Mouse (Mus musculus): Measurements from ENCODE around the gene Mtch2. TPM values are rescaled to one million over a fixed set of nuclear protein-coding genes. Genes with fewer than 3 reads are reported as not detected.
"Not testable (repeated sequence)": the region's sequence is repeated elsewhere in the genome, so short reads cannot be mapped to it uniquely, and the experiment has no call there.

The Mtch2 gene
- 100 to 1,000 TPM; 205 TPM for total RNA-seq (2021)

DNA sequence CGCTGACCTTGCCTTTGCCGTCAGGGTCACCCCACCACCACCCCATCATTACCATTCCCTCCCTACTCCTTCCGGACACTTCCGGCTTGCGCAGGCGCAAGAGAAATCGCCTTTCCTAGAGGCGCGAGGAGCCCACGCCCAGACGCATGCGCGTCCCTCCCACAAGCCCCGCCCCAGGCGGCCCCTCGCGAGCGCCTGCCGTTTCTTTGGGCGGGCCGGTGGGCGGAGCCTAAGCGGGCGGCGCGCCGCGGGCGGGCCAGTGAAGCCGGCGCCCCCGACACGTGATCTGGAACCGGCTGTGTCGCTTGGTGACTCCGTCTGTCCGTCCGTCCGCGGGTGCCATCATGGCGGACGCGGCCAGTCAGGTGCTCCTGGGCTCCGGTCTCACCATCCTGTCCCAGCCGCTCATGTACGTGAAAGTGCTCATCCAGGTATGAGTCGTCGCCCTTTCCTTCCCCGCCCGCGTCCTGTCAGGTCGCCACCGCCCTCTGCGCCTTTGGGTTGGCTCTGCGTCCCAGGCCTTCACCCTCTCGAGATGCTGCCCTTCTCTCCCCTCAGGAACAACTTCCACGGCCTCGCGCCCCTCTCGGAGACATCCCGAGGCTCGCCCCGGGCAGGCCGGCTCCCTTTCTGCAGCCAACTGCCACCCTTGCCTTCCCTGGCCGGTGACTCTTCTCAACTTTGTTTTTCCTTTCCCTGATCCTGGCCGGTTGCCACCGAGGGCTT, at the start of gene Mtch2:
TSS of gene Mtch2 (plus strand) at position 201 of the 726 bp plus-strand sequence.
- intact Hi-C loops (cut with DNase I): no loop called here
- peak; percentile 99 for DNase-seq

GRCm38 (mm10) chr2:90808241-90809126, 38.5 kb upstream of the Mtch2 start:
- no peak for DNase-seq
- intact Hi-C loops (cut with DNase I): no loop called here

DNA sequence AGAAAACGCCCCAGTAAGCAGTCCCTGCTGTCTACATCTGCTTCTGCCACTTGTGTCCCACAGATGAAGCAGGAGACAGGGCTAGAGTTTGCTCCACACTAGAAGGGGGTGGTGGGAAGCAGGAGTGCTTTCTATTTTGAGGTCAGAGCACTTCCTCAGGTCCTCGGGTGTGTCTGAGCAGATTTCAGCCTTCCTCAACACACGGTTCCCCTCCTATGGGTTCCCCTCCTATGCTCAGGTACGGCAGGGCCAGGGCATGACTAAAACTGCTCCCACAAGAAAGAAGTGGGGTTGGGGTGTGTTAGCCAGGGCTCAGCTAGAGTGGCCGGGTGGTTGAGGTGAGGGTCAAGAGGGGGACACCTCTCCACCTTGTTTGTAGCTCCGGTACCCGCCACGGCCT, 36.2 kb upstream of the Mtch2 start:
- DNase-seq: no peak
- intact Hi-C loops (cut with DNase I): no loop called here

DNA sequence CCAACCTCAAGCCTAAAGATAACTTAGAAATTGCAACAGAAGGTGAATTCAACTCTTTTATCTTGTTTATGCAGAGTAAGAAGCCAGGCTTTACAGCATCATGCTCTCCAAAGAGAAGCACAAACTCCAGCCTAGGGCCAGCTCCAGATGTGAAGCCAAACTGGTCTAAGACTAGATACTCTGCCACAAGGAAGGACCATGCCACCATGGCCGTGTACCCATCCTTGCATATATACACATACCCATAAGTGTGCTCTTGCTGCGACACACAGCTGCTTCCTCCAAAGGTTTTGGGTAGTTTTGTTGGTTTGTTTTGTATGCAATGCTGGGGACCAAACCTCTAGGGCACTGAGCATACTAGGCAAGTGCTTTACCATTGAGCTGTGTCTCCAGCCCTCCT, 31.7 kb upstream of the Mtch2 start:
- intact Hi-C loops (cut with DNase I): no loop called here
- DNase-seq: no peak

- intact Hi-C loops (cut with DNase I): no loop called here
- no peak for DNase-seq
Measured at GRCm38 (mm10) chr2:90816144-90816543, 30.8 kb upstream of the Mtch2 start.

- intact Hi-C loops (cut with DNase I): no loop called here
- DNase-seq: no peak
Measured at GRCm38 (mm10) chr2:90818710-90819109, 28.2 kb upstream of the Mtch2 start.

- no peak for DNase-seq
- intact Hi-C loops (cut with DNase I): no loop called here
Measured at GRCm38 (mm10) chr2:90820894-90821293, 26.1 kb upstream of the Mtch2 start.

GRCm38 (mm10) chr2:90822978-90823377, 24.0 kb upstream of the Mtch2 start:
- intact Hi-C loops (cut with DNase I): no loop called here
- no peak for DNase-seq

GRCm38 (mm10) chr2:90823781-90824180, 23.2 kb upstream of the Mtch2 start:
- no peak for DNase-seq
- intact Hi-C loops (cut with DNase I): no loop called here

- DNase-seq; intact Hi-C loops (cut with DNase I): not testable (repeated sequence)
Measured at GRCm38 (mm10) chr2:90824528-90824927, 22.4 kb upstream of the Mtch2 start.

DNA sequence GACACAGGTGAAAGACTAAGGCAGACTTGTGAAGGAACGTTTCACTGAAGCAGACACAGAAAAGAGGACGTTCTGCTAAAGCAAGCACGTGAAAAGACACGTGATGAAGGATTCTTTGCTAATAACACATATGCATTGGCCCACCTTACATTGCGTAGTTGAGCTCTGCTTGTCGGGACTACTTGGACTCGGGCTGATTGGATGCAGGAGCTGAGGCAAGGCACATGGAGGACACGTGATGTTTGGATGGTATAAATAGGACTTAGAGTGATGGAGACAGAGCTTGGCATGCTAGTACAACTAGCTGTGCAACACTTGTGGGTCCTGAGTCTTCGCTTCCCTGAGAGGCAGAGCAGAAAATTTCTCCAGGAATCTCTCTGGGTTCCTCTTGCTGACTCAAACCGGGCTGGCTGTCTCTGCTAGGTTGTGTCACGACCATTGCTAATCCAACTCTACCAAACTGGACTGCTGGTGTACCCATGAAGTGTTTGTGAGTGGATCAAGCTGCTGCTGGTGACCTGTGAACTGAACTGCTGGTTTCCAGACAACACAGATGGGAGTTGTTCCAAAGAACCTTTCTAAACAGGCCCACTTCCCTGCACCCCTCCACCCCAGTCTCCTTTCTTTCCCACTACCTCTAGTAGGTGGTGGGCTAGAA, 21.3 kb upstream of the Mtch2 start:
- no peak for DNase-seq

DNA sequence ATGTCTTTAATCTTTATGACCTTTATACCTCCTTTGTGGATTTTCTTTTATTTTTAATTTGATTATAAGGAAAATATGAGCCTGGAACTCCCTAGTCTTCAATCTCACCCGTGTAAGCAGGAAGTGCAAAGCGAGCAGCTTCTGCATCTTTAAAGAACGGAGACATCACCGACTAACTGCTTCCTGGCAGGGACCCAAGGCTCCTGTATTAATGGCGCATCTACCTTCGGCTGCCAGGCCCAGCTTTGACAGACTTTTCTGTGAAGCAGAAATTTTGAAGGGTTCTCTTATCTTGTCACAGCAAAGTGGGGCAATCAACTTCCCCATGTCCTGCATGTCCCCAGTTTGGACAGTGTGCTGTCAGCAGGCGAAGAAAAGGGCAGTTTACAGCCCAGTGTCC, 18.2 kb upstream of the Mtch2 start:
- intact Hi-C loops (cut with DNase I): no loop called here

More for the DNA sequence above, 21.3 kb upstream of the Mtch2 start:
- intact Hi-C loops (cut with DNase I): no loop called here

DNA sequence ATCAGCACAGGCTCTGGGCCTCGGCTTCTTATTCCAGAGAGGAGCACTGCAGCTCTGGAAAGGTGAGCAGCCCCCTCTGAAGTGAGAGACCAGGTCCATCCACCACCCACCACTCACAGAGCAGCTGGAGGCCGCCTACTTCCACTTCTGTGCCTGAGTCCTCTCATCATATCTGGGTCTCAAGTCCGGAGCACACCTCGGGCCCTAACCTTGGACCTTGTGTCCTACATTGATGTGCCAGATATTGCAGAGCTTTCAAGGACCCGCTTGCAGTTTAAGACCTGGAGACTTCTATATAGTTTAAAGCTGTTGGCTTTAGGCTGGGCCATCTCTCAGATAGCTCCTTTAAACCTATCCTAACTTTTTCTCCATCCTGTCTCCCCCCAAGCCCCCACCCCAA, 13.5 kb upstream of the Mtch2 start:
- DNase-seq: no peak

More for the DNA sequence above, 18.2 kb upstream of the Mtch2 start:
- DNase-seq: no peak

GRCm38 (mm10) chr2:90838621-90839020, 8.3 kb upstream of the Mtch2 start:
- intact Hi-C loops (cut with DNase I): no loop called here

More for the DNA sequence above, 13.5 kb upstream of the Mtch2 start:
- intact Hi-C loops (cut with DNase I): no loop called here

GRCm38 (mm10) chr2:90843666-90844065, 3.3 kb upstream of the Mtch2 start:
- DNase-seq: no peak
- intact Hi-C loops (cut with DNase I): no loop called here

More at GRCm38 (mm10) chr2:90838621-90839020, 8.3 kb upstream of the Mtch2 start:
- no peak for DNase-seq

DNA sequence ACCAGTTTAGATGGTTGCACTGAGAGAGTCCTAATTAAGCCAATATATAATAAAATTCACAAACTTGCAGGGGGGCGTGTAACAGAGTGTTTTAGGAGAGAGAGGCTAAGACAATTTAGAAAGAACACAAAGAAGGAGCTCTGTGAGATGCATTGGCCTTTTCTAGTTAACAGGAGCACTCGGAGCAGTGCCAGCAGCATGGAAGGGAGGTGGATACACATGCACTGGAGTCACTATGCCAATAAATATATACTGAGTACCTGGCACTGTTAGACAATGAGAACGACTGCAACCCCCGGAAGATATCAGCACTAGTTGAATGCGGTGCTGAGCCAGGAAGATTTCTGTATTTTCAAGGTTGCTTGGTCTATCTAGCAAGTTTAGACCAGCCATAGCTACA, 2.7 kb upstream of the Mtch2 start:
- DNase-seq: no peak
- intact Hi-C loops (cut with DNase I): no loop called here

DNA sequence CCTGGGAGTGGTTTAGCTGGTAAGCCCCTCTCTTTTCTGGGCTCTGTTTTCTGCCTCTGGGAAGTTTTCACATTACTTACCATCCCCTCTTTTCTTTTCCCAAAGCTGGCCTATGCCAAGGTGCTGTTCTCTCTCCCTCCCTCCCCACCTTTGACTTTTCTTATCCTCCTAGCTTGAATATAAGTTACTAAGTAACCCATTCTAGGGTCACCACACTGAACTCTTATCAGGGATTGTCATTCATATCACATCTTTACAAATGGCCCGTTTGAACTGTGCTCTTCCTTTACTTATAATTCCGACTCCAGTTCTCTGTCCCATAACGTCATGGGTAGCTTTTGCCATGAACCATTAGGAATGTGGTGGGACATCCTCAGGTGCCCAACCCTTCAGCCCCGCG, 1.7 kb upstream of the Mtch2 start:
- no peak for DNase-seq
- intact Hi-C loops (cut with DNase I): no loop called here

DNA sequence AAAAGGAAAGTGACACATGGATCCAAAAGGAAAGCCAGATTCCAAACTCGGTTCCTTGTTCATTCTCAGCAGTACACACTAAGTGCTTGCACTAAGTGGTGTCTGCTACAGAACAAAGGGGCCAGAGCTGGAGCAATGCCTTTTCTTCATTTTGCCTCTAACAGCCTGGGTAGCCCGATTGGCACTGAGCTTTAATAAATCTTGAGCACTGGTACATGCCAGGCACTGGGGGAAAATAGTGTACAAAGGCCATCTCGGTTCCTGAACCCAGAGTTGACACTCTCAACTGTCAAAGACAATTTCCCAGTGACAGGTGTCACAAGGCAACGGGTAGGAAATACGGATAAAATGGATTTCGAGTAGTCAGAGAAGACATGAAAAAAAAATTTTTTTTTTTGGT, 784 bp upstream of the Mtch2 start:
- intact Hi-C loops (cut with DNase I): no loop called here
- DNase-seq: peak in 1 of 2 experiments; percentile 26

GRCm38 (mm10) chr2:90846597-90846954, 379 bp upstream of the Mtch2 start:
- no peak for DNase-seq
- intact Hi-C loops (cut with DNase I): no loop called here

DNA sequence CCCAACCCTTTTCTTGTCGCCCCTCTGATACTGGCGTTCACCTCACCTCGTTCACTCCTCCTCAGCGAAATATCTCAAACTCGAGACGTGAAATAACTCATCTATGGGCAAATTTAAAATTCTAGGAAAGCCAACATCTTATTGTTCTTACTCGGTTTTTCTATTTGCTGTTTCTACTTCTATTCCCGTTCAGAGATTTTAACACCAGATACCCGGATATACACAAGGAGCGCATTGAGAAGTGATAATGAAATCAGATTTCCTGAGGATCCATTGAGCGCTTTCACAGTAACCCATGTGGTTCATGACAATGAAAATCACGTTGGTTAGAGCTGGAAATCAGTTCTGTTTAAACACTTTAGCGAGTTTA, 711 bp downstream of the Mtch2 start:
- no peak for DNase-seq
- intact Hi-C loops (cut with DNase I): no loop called here

DNA sequence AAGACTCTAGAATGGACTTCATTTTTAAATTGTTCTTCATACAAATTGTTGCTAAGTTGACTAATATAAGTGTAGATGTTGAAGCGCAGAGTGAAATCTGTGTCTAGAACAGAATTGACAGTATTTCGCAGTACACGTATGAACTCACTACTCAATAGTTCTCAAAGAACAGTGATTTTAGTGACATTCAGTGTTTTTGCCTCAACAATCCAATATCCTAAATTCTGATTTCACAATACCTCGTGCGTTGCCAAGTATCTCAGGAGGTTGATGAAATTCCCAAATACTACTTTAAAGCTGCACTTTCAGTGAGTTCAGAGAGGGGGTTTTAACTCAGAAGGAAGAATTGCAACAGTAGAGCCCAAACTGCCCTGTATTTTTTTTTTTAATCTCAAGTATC, 1.4 kb downstream of the Mtch2 start:
- intact Hi-C loops (cut with DNase I): no loop called here
- no peak for DNase-seq

Measured in heart, postnatal 10 days (tissue).